Mouse (Mus musculus) right cerebral cortex, adult 2 months (tissue): Measurements from ENCODE around the gene Itgad.
A peak's percentile ranks its signal among the peaks of the same experiment; 100 is the strongest.
"Not testable (repeated sequence)": the region's sequence is repeated elsewhere in the genome, so short reads cannot be mapped to it uniquely, and the experiment has no call there.

ENCODE experiments used
- DNase-seq, 2 experiments: peaks; one replicate each; pipeline ENCODE4 v3.0.0; 2021 to 2022; ENCODE audit warnings: low spot score in 2 of 2

Gene Itgad

DNA sequence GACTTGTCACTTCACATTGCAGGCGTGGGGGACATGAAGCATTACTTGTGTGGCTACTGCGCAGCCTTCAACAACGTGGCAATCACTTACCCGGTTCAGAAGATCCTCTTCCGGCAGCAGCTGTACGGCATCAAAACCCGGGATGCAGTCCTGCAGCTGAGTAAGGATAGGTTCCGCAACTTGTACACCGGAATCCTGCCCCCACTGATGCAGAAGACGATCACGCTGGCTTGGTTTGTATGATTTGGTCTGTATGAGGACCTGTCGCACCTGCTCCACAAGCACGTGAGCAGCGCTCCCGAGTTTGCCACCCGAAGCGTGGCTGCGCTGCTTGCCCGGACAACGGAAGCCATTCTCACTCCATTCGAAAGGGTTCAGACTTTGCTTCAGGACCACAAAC, at the start of gene Itgad:
Gene Itgad, plus strand, starts transcription at position 301 of the 400 bp plus-strand sequence.
- DNase-seq, result no peak

DNA sequence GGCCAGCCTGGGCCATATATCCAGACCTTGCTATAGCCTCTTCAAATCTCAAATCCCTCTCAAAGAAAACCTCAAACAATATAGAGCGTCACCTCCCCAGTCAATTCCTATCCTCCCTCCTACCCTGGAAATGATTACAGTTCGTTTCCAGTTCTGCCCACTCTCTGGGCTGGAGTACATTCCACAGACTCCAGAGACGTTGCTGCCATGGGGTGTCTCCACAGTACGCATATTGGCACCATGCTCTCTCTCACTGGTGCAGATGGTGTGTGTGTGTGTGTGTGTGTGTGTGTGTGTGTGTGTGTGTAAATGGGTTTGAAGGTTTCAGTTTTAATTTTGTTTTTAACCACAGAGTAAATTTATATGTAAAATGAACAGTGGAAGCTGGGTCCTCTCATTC, 48.9 kb upstream of the Itgad start:
- peak; percentile 22 to 39 for DNase-seq

DNA sequence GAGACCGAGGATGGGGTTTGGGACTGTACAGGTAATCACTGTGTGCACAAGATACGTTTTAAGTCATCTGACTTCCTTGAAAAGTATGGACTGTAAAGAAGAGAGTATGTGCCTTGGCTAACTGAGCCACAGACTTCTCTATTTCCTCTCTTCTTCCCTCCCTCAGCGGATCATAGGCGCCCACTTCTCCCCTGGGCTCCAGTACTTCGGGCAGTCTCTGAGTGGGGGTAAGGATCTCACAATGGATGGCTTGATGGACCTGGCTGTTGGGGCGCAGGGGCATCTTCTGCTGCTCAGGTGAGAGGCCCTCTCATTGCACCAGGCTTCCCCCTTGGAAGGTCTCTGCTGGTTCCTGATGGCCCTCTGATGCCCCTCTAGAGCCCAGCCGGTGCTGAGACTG, 46.7 kb upstream of the Itgad start:
- DNase-seq, result no peak

DNA sequence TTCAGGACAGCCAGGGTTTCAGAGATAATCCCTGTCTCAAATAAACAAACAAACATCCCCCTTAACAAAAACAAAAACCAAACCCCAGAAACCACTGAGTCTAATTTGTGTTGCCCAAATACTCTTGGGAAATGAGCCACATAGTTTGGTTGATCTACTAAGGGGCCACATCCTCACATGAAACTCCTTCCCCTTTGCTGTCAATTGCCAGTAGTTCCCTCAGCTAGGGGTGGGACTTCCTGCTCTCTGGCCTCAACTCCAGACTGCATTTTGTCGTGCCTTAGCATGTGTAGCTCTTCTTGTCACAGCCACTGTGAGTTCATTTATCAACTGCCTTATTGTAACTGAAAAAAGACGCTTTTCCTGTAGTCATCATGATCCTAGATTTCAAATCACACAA, 43.9 kb upstream of the Itgad start:
- no peak for DNase-seq

DNA sequence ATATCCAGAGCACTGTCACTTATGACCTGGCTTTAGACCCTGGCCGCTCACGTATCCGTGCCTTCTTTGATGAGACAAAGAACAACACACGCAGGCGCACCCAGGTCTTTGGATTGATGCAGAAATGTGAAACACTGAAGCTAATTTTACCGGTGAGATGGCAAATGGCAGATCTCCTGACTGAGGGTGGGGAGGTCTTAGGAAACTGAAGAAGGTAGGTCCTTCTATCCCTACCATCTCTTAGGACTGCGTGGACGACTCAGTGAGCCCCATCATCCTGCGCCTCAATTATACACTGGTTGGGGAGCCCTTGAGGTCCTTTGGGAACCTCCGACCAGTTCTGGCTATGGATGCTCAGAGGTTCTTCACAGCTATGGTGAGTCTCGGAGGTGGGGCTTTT, 42.0 kb upstream of the Itgad start:
- no peak for DNase-seq

- DNase-seq, result no peak
Observed at GRCm38 (mm10) chr7:128114371-128115105, 39.6 kb upstream of the Itgad start.

GRCm38 (mm10) chr7:128115211-128115958, 38.8 kb upstream of the Itgad start:
- DNase-seq, result no peak

- no peak for DNase-seq
Observed at GRCm38 (mm10) chr7:128116396-128116795, 37.8 kb upstream of the Itgad start.

GRCm38 (mm10) chr7:128119726-128120490, 34.3 kb upstream of the Itgad start:
- DNase-seq, result no peak

DNA sequence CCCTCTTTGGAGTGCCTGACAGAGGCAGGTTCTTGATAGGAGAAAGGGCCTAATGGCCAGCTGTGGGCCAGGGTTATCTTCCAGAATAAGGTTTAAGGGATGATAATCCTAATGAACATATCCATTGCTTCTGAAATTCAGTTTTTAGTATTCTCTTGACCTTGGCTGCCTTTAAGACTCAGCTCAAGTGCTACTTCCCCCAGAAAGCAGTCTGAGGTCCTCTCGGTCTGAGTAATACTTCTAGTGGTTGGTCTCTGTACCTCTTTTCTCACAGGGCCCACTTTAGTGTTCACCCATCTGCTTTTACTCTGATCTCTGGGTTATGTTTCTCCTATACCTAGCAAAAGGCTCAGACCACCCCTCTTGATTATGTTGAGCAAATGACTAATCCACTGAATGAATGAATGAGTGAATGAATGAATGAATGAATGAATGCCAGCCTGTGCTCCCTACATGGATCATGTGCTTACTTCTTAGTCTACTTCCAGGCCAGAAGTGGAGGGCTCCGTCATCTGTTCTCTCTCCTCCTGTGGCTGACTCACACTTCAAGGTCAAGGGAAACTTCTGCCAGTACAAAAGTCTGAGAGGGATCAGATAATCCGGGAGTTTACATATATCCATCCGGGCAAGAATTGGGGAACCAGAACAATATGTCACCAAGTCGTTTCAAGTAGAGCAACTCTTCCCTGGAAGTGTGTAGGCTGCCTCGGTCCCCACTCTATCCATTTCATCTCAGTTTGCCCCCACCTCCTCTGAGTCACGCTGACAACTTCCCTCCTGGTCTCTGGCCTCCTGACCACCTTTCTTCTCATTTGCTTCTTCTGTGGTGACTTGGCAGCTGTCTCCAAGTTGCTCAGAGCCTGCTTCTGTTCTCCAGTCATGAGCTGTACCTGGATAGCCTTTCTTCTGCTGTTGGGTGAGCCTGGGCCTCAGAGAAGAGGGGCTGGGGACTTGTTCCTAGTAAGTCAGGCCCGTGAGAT, 25.1 kb upstream of the Itgad start, which contains the start of gene Itgax:
Gene Itgax, plus strand, starts transcription at position 807 of the 980 bp plus-strand sequence.
- DNase-seq, result no peak

DNA sequence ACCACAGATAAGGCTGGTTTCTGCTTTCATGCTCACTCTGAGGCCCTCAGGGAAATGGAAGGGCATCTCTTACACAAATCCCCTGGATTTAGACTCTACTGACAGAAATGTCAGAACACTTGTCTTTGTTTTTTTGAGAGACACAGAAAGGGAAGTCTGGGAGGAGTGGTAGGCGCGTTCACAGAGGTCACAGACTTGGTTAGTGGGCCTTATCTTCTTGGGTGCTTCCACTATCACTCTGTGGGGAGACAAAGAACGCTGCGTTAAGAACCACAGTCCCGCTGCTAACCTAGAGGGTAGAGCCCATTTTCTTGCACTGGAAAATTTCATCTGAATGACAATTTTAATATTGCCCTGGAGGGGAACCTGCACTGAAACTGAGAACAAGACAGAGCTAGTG, 22.0 kb upstream of the Itgad start:
- no peak for DNase-seq

DNA sequence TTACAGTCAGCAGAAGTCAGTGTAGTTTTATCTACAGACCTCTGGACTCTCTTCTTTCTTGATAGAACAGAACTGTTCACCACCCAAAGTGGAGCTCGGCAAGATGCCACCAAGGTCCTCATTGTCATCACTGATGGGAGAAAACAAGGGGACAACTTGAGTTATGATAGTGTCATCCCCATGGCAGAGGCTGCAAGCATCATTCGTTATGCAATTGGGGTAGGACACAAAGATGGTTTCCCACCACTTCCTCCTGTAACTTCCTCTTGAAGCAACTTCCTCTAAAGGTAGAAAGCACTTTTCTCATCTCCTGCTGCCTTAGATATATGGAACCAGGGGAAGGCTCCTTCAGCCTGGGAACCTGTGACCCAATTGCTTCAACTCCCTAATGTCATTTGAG, 20.6 kb upstream of the Itgad start:
- no peak for DNase-seq

DNA sequence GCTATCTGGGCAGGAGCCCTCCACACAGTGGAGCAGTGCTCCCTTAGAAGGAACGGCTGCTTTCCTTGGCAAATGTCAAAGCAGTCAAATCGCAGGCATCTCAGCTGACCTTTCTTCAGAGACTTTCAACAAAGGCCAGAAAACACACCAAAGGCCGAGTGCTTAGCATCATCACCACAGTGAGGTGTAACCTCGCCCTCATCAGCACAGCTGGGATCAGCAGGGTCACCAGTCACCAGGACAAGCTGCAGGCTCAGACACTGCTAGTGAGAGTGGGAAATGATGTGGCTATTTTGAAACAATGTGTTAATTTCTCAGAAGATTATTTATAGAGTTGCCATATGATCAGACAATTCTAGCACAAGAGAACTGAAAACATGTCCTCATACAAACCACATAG, 17.2 kb upstream of the Itgad start:
- DNase-seq, result no peak

DNA sequence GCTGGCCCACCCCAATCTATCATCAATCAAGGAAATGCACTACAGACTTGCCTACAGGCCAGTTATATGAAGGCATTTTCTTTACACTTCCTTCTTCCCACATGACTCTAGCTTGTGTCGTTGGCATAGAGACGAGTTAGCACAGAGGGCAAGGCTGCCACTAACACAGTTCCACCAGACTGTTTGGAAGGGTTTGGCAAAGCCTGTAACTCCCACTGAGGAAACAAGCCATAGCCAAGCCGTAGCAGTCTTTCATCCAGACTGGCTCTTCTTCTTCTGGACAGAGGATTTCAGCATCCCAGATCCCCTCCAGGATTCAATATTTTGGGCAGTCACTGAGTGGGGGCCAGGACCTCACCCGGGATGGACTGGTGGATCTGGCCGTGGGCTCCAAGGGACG, 14.6 kb upstream of the Itgad start:
- DNase-seq, result no peak

GRCm38 (mm10) chr7:128150970-128151369, 3.2 kb upstream of the Itgad start:
- no peak for DNase-seq

DNA sequence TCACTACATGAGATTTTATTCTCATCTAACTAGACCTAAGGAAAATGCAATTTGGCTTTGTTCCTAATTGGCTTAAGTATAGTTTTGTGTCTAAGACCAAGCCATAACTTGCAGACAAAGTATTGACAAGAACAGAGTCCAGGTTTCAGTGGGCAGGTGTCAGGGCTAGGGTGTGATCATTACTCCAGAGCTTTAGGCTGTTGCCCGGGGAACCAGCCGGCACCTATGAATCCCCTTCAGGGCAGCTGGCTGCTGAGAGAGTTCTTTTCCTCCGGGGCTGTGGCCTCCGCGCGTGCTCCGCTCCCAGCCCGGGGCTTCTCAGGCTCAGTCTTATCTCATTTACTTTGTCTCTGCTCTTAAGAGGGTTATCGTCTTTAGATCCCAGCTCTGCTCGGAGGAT, 748 bp downstream of the Itgad start:
- no peak for DNase-seq

DNA sequence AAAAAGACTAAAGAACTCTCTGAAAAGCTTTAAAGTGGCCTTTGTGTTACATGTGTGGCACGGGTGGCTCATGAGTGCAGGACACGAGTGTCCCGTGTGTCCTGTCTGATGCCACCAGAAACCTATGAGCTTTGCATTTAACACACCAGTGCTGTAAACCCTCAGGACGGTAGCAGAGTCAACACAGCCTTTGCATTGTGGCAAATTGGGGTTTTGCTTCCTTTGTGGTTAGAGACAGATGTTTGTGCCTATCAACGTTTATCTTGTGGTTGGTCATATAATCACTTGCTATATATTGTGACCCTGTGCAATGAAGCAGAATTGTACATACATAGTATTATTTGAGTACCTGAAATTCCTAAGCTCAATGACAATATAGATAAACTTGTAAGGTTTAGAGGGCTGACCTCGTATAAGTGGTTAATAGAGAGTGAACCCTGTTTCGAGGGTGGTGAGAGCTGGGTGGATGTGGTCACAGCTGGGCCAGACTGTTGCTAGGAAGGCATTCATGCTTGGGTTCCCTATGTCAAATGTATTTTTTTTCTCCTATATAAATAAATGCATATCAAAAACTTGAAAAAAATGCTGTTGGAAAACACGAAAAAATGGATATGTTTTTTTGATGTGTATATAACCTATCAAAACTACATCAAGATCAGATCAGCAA, 4.6 kb downstream of the Itgad start:
- DNase-seq, result not testable (repeated sequence)

- no peak for DNase-seq
Observed at GRCm38 (mm10) chr7:128164001-128164400, 9.8 kb downstream of the Itgad start.

- no peak for DNase-seq
Observed at GRCm38 (mm10) chr7:128166391-128166790, 12.2 kb downstream of the Itgad start.

DNA sequence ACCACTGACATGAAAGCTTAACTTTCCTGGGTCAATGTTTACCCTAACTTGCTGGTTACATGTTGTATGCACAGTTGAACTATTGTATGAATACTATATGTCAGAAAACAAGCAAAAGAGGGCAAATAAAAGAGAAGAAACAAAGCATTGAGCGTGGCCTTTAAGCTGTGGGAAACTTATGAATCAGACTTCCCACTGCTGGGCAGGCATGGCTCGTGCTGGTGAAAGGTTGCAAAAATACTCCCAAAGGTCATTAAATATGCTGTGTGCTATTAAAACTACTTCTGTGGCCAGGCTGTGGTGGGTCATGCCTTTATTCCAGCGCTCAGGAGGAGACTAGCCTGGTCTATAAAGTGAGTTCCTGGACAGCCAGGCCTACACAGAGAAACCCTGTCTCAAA, 15.8 kb downstream of the Itgad start:
- no peak for DNase-seq

GRCm38 (mm10) chr7:128178385-128178784, 24.2 kb downstream of the Itgad start:
- DNase-seq, result peak; percentile 40 to 59
